ENCODE assay signal across 14 mouse cellular contexts in genomic region chr13:93891276-93891675, GRCm38 (mm10).
"Had no signal": no experiment of that assay in that cellular context is flagged by ENCODE, and none has a peak within 500 bp of the region (broad histone marks: within the 10 kb centered on the region; RNA-seq: fewer than 3 reads in every experiment).

No protein-coding gene starts in this region.

- H3K4me2 ChIP-seq: hindbrain, embryonic 14.5 days; intestine, embryonic 15.5 days; limb, embryonic 12.5 days; midbrain, embryonic 12.5 days; neural tube, embryonic 13.5 days had no signal

- H3K9me3 ChIP-seq: intestine, embryonic 15.5 days; limb, embryonic 12.5 days; midbrain, embryonic 12.5 days; neural tube, embryonic 13.5 days had no signal

- H3K27me3 ChIP-seq: intestine, embryonic 15.5 days; limb, embryonic 12.5 days; midbrain, embryonic 12.5 days; neural tube, embryonic 13.5 days had no signal

- ATAC-seq: lung, postnatal 0 days; midbrain, embryonic 16.5 days had no signal

- H3K9ac ChIP-seq: hindbrain, embryonic 14.5 days; intestine, embryonic 15.5 days; limb, embryonic 12.5 days; liver, embryonic 14.5 days; midbrain, embryonic 12.5 days; neural tube, embryonic 13.5 days had no signal

- H3K27ac ChIP-seq: hindbrain, embryonic 14.5 days; intestine, embryonic 15.5 days; limb, embryonic 12.5 days; liver, embryonic 14.5 days; midbrain, embryonic 12.5 days; neural tube, embryonic 13.5 days had no signal

- DNase-seq: layer of hippocampus, postnatal 36 days; liver; lung, adult 18-20 months; lung, postnatal 36 days; right cerebral cortex, postnatal 14 days; thymus, postnatal 36 days had no signal

- H3K4me1 ChIP-seq: intestine, embryonic 15.5 days; midbrain, embryonic 12.5 days; neural tube, embryonic 13.5 days had no signal

- H3K36me3 ChIP-seq: intestine, embryonic 15.5 days; limb, embryonic 12.5 days; midbrain, embryonic 12.5 days; neural tube, embryonic 13.5 days had no signal

- H3K4me3 ChIP-seq: intestine, embryonic 15.5 days; limb, embryonic 12.5 days; midbrain, embryonic 12.5 days; neural tube, embryonic 13.5 days had no signal
